In genomic region chr8:116167874-116168273, GRCm38 (mm10) we compare ENCODE assay signal across 28 mouse cellular contexts.
A peak's percentile ranks its signal among the peaks of the same experiment; 100 is the strongest.
DNase-seq lines count a peak whose midpoint lies in the region; ATAC-seq lines count a peak whose summit lies in the region.
"Had no signal": no experiment of that assay in that cellular context is flagged by ENCODE, and none has a peak within 500 bp of the region (broad histone marks: within the 10 kb centered on the region; RNA-seq: fewer than 3 reads in every experiment).

No protein-coding gene starts in this region.

- ATAC-seq in frontal cortex, adult (ENCODE audit: low TSS enrichment) = peak; percentile 52
- no peak for ATAC-seq in midbrain, embryonic 15.5 days (replicated peaks)
- ATAC-seq in midbrain, embryonic 12.5 days (ENCODE audit: low FRiP score, low read depth) = peak; percentile 69; the same call in 1 of the 2 replicates
- no peak for ATAC-seq in midbrain, embryonic 16.5 days
- ATAC-seq: activated CD4-positive, CD25-positive, alpha-beta regulatory T cell, adult 4 months; CD4-positive, CD25-positive, alpha-beta regulatory T cell, adult 4 months; forebrain, embryonic 14.5 days; forebrain, embryonic 16.5 days; Patski had no signal

- peaks cover 14% of the 10 kb centered on the region for H3K4me1 ChIP-seq in midbrain, embryonic 10.5 days
- H3K4me1 ChIP-seq in midbrain, embryonic 15.5 days = peaks cover 6% of the 10 kb centered on the region; the same call in 1 of the 2 replicates
- peaks cover 10% of the 10 kb centered on the region for H3K4me1 ChIP-seq in midbrain, embryonic 12.5 days
- 0 out of 2 replicates have a peak, but pooled peaks cover 2% of the 10 kb centered on the region for H3K4me1 ChIP-seq in midbrain, embryonic 16.5 days (ENCODE audit: control insufficient read depth, insufficient read depth, low read length)
- H3K4me1 ChIP-seq: embryonic facial prominence, embryonic 13.5 days; embryonic facial prominence, embryonic 15.5 days had no signal

- H3K9me3 ChIP-seq in midbrain, embryonic 10.5 days (replicated peaks) = no peaks in the 10 kb centered on the region
- H3K9me3 ChIP-seq in midbrain, embryonic 15.5 days = no peaks in the 10 kb centered on the region
- no peaks in the 10 kb centered on the region for H3K9me3 ChIP-seq in midbrain, embryonic 12.5 days
- no peaks in the 10 kb centered on the region for H3K9me3 ChIP-seq in midbrain, embryonic 16.5 days (replicated peaks; ENCODE audit: control insufficient read depth, low read length, poor library complexity, severe bottlenecking)
- H3K9me3 ChIP-seq: embryonic facial prominence, embryonic 13.5 days; embryonic facial prominence, embryonic 15.5 days; forebrain, embryonic 10.5 days; forebrain, embryonic 12.5 days had no signal

- H3K4me3 ChIP-seq in midbrain, embryonic 10.5 days = no peak overlapping the region
- H3K4me3 ChIP-seq in midbrain, embryonic 15.5 days = no peak overlapping the region
- no peak overlapping the region for H3K4me3 ChIP-seq in midbrain, embryonic 12.5 days
- no peak overlapping the region for H3K4me3 ChIP-seq in midbrain, embryonic 16.5 days (ENCODE audit: low read depth, low read length)
- H3K4me3 ChIP-seq: embryonic facial prominence, embryonic 13.5 days; embryonic facial prominence, embryonic 15.5 days; erythroblast, embryonic 14.5 days; forebrain, embryonic 10.5 days; forebrain, embryonic 12.5 days had no signal

- H3K4me2 ChIP-seq in midbrain, embryonic 15.5 days = no peak overlapping the region
- no peak overlapping the region for H3K4me2 ChIP-seq in midbrain, embryonic 12.5 days (replicated peaks)
- no peak overlapping the region for H3K4me2 ChIP-seq in midbrain, embryonic 16.5 days (ENCODE audit: low read length)
- H3K4me2 ChIP-seq: embryonic facial prominence, embryonic 13.5 days; embryonic facial prominence, embryonic 15.5 days; forebrain, embryonic 12.5 days had no signal

- DNase-seq in frontal cortex, postnatal 10 days (ENCODE audit: low spot score in 2 of 2) = no peak
- DNase-seq in midbrain, embryonic 10.5 days (ENCODE audit: low spot score) = peak; percentile 15
- DNase-seq: adrenal gland, adult 8-10 months; adrenal gland, postnatal 14 days; adrenal gland, postnatal 36 days; B cell, adult 2 months; cerebellum, adult 11 months; cerebellum, adult 18-20 months; cerebellum, adult 8-10 months; cerebellum, adult 9-11 months; cerebellum, postnatal 14 days; cerebellum, postnatal 36 days; embryo, embryonic 11 days had no signal

- 57% methylated on average over 4 of the region's 4 CpGs for WGBS in midbrain, embryonic 10.5 days
- WGBS in midbrain, embryonic 15.5 days = 40% methylated on average over 4 of the region's 4 CpGs
- 44% methylated on average over 4 of the region's 4 CpGs for WGBS in midbrain, embryonic 12.5 days
- 34% methylated on average over 4 of the region's 4 CpGs for WGBS in midbrain, embryonic 16.5 days

- H3K36me3 ChIP-seq in midbrain, embryonic 10.5 days = no peaks in the 10 kb centered on the region
- H3K36me3 ChIP-seq in midbrain, embryonic 15.5 days (replicated peaks) = no peaks in the 10 kb centered on the region
- no peaks in the 10 kb centered on the region for H3K36me3 ChIP-seq in midbrain, embryonic 12.5 days
- no peaks in the 10 kb centered on the region for H3K36me3 ChIP-seq in midbrain, embryonic 16.5 days (ENCODE audit: control insufficient read depth, insufficient read depth, low read length)
- H3K36me3 ChIP-seq: embryonic facial prominence, embryonic 13.5 days; embryonic facial prominence, embryonic 15.5 days; forebrain, embryonic 10.5 days; forebrain, embryonic 12.5 days; G1E had no signal

- no peak overlapping the region for H3K9ac ChIP-seq in midbrain, embryonic 15.5 days
- no peak overlapping the region for H3K9ac ChIP-seq in midbrain, embryonic 12.5 days (replicated peaks)
- no peak overlapping the region for H3K9ac ChIP-seq in midbrain, embryonic 16.5 days (ENCODE audit: low read depth, low read length)
- H3K9ac ChIP-seq: embryonic facial prominence, embryonic 13.5 days; embryonic facial prominence, embryonic 15.5 days; forebrain, embryonic 12.5 days had no signal

- no peak overlapping the region for H3K27ac ChIP-seq in midbrain, embryonic 10.5 days (replicated peaks)
- H3K27ac ChIP-seq in midbrain, embryonic 15.5 days = no peak overlapping the region
- no peak overlapping the region for H3K27ac ChIP-seq in midbrain, embryonic 12.5 days (replicated peaks)
- H3K27ac ChIP-seq in midbrain, embryonic 16.5 days (ENCODE audit: low read length) = no peak overlapping the region
- H3K27ac ChIP-seq: embryonic facial prominence, embryonic 13.5 days; embryonic facial prominence, embryonic 15.5 days; forebrain, embryonic 10.5 days; forebrain, embryonic 12.5 days had no signal

- H3K27me3 ChIP-seq in midbrain, embryonic 10.5 days (ENCODE audit: low read depth, poor library complexity, severe bottlenecking) = no peaks in the 10 kb centered on the region
- H3K27me3 ChIP-seq in midbrain, embryonic 15.5 days (replicated peaks) = no peaks in the 10 kb centered on the region
- H3K27me3 ChIP-seq in midbrain, embryonic 12.5 days = no peaks in the 10 kb centered on the region
- H3K27me3 ChIP-seq in midbrain, embryonic 16.5 days (ENCODE audit: control insufficient read depth, insufficient read depth, low read depth, low read length) = no peaks in the 10 kb centered on the region
- H3K27me3 ChIP-seq: forebrain, embryonic 12.5 days had no signal

Comparison
In these comparisons a context has a peak if more than half of its experiments do, and no peak if none do; other contexts are left out.
1. ATAC-seq: peak in frontal cortex, adult (single experiment) and midbrain, embryonic 12.5 days (single experiment); none in midbrain, embryonic 15.5 days (single experiment) and midbrain, embryonic 16.5 days (single experiment).